Mouse (Mus musculus) kidney, adult 2 months (tissue): ENCODE measurements around the gene Slc6a1. TPM values are rescaled to one million over a fixed set of nuclear protein-coding genes. Genes with fewer than 3 reads are reported as not detected.

ENCODE experiments used
- DNase-seq: peaks from one replicate; pipeline ENCODE4 v3.0.0; 2021
- H3K27ac ChIP-seq: fragments of 200-500 bp; 2 replicates; pipeline ENCODE4 v1.5.1; 2012; ENCODE audit warnings: low read depth, low read length, control low read depth, inconsistent platforms; ENCODE audit not compliant: insufficient read depth
- H3K27me3 ChIP-seq: fragments of 200-500 bp; replicated peaks from 2 replicates; pipeline ENCODE4 v1.6.1; 2012; ENCODE audit warnings: mild to moderate bottlenecking, moderate library complexity, low read length, inconsistent platforms; ENCODE audit not compliant: control insufficient read depth, insufficient read depth
- H3K36me3 ChIP-seq: fragments of 200-500 bp; 2 replicates; pipeline ENCODE4 v1.6.1; 2012; ENCODE audit warnings: mild to moderate bottlenecking, moderate library complexity, low read length, inconsistent platforms; ENCODE audit not compliant: control insufficient read depth, insufficient read depth
- H3K4me1 ChIP-seq: fragments of 200-500 bp; 2 replicates; pipeline ENCODE4 v1.6.1; 2011; ENCODE audit warnings: low read length; ENCODE audit not compliant: control insufficient read depth, insufficient read depth
- H3K4me3 ChIP-seq: fragments of 200-500 bp; 2 replicates; pipeline ENCODE4 v1.5.1; 2011; ENCODE audit warnings: mild to moderate bottlenecking, low read depth, low read length, control low read depth; ENCODE audit not compliant: insufficient read depth
- CTCF ChIP-seq: fragments of 200-500 bp; conservative IDR thresholded peaks from 2 replicates; pipeline ENCODE4 v1.5.1; 2011; ENCODE audit warnings: low read depth, mild to moderate bottlenecking, control low read depth, low read length, moderate library complexity, mixed read lengths; ENCODE audit not compliant: insufficient read depth, insufficient read length
- POLR2A ChIP-seq: fragments of 200-500 bp; IDR thresholded peaks from one replicate; pipeline ENCODE4 v1.6.1; 2011; ENCODE audit warnings: low read depth, low read length, control low read depth
- WGBS: fragments of 180-500 bp; shearing (Covaris S2); methylation state at CpG from one replicate; pipeline ENCODE4 v1.1.7; 2018; 5-methylcytosine and 5-hydroxymethylcytosine counted together
- polyA plus RNA-seq: library from polyadenylated mRNA; depleted of rRNA; stranded (reverse); fragments of >200 nt; gene quantifications from 2 replicates; pipeline ENCODE4 v1.2.3, GENCODE M21; 2012

The Slc6a1 gene
- polyA plus RNA-seq, 1 experiment: 0.19 TPM

DNA sequence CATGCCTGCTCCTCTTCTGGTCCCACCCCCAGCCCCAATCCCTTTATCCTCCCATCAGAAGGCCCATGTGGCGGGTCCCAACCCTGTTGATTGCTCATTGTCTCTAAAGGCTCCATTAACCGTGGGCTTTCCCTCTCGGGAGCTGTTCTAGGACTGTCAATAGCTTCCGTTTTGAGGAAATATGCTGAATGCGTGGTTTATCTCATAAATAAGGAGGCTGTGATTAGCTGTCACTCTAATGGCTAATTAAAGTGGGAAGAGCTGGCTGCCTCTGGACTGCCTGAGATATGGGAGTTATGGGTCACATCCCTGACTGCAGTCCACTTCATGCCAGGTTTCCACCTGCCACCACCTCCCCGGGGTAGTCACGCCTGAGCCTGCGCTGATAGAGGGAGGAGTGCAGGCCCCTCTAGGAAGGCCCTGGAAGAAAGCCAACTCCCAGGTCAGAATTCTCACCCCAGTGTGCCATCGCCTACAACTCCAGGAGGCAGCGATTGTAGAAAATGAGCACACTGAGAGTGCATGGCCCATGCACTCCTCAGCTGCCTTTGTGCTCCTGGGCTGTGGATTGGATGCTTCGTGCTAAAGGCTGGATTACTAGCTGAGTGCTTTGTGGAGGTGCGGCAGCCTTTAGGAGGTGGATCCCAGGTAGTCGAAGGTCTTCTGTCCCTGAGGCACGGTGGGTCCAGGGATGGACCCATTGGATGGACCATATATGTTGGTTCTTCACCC is 8.3 kb upstream of the Slc6a1 start:
- Histone ChIP-seq H3K36me3 (no peaks in the 10 kb centered on the region), H3K4me3 (no peak overlapping the region), H3K4me1 (no peaks in the 10 kb centered on the region), H3K27ac (no peak overlapping the region), H3K27me3 (no peaks in the 10 kb centered on the region)
- DNase-seq: no peak
- TF ChIP-seq CTCF (no peak), POLR2A (no peak)
- WGBS: 40% methylated on average over 14 of the region's 14 CpGs

DNA sequence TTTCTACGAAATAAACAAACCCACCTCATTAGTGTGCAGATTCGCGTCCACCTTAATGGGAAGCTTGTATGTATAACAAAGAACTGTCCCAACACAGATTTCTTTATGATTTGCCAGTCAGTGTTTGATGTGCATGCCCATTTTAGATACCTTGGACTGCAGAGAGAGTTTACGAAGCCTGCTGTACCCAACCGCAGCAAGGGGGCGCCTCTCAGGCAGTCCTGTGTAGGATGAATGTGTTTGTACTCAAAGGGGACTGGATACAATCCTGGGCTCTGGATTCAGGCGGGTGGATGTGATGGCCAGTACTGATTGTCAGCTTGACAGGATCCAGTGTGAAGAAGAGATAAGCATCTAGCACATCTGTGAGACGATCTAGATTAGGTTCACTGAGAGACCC is 6.6 kb upstream of the Slc6a1 start:
- Histone ChIP-seq H3K27ac (no peak overlapping the region), H3K27me3 (no peaks in the 10 kb centered on the region), H3K4me3 (no peak overlapping the region), H3K4me1 (no peaks in the 10 kb centered on the region), H3K36me3 (no peaks in the 10 kb centered on the region)
- 62% methylated on average over 8 of the region's 8 CpGs for WGBS
- DNase-seq: no peak
- TF ChIP-seq CTCF (no peak), POLR2A (no peak)

DNA sequence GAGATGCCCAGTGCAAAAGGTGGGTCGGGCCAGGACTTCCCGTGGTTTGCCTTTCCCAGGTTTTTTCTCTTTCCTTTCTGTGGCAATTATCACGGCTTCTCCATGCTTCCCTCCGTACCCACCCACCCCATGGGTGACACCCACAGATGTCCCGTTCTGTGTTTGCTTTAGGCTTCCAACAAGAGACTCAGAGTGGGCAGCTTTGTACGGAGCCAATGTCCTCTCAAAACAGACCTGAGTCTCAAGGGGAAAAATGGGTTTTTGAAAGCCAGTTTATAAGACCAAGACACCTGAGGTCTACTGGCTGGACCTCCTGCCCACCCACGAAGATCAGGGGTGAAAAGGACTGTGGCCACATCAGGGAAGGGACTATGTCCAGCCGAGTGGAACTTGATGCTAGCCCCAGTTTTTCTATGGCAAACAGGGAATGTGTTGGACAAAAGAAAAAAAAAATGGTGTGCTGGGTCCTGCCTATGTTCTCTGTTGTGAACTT is 889 bp downstream of the Slc6a1 start:
- Histone ChIP-seq H3K27ac (no peak overlapping the region), H3K4me1 (no peaks in the 10 kb centered on the region), H3K36me3 (no peaks in the 10 kb centered on the region), H3K27me3 (no peaks in the 10 kb centered on the region), H3K4me3 (no peak overlapping the region)
- WGBS: 14% methylated on average over 8 of the region's 8 CpGs
- DNase-seq: no peak
- TF ChIP-seq POLR2A (no peak), CTCF (no peak)

DNA sequence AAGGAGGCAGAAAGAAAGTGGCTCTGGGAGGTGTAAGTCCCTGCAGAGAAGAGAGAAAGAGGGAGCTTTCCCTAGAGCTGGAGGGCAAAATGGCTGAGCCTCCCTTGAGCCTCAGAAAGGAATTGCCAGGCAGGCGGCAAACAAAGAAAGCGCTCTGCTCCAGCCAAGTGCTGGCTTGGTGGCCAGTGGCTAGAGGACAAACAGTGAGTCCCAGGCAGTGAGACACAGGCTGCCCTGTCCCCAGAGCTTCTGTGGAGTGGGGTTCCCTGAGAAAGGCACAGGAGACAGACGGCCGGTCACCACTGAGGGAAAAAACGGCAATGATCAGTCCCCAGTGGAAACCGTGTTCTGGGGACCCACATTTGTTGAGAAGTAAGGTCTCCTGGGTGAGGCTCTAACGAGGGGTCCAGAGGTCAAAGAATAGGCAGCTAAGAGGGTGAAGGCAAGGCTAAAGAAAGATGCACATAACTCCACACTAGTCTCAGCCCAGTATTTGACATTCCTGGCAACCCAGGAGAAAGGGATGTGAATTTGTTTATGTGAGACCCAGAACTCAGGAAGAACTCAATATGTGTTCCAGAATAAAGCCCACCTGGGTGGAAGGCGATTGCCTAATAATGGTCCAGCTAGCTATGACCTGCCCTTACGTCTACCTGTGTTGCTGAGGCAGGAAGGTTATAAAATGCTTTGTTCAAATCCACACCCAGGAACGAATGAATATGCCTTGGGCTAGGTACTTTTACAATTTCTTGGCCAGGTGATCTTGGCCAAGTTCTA is 1.7 kb downstream of the Slc6a1 start:
- no peaks in the 10 kb centered on the region for H3K4me1 ChIP-seq
- no peak overlapping the region for H3K4me3 ChIP-seq
- H3K27ac ChIP-seq: no peak overlapping the region
- no peak for DNase-seq
- 54% methylated on average over 10 of the region's 10 CpGs for WGBS
- H3K36me3 ChIP-seq: no peaks in the 10 kb centered on the region
- no peaks in the 10 kb centered on the region for H3K27me3 ChIP-seq
- TF ChIP-seq CTCF (no peak), POLR2A (no peak)

DNA sequence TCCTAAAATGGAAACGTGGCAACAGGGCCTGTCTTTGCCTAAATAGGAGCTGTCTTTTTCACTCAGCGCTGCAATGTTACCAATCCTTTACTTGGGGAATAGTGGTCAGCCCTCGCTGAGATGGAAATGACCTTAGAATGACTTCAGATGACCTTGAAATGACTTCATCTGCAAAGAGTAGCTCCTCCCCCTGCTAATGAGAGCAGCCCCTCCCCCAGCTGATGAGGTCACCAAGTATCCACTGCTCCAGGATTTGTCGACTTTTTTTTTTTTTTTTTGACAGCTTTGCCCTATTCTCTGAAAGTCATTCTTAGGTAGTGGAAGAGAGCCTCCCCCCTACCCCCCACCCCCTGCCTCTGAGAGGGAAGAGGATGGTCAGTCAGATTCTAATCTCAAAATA is 3.0 kb downstream of the Slc6a1 start:
- H3K4me3 ChIP-seq: no peak overlapping the region
- H3K4me1 ChIP-seq: no peaks in the 10 kb centered on the region
- no peak for DNase-seq
- no peaks in the 10 kb centered on the region for H3K27me3 ChIP-seq
- no peak for TF ChIP-seq POLR2A
- TF ChIP-seq CTCF: no peak
- H3K27ac ChIP-seq: no peak overlapping the region
- H3K36me3 ChIP-seq: no peaks in the 10 kb centered on the region
- 30% methylated on average over 4 of the region's 4 CpGs for WGBS

DNA sequence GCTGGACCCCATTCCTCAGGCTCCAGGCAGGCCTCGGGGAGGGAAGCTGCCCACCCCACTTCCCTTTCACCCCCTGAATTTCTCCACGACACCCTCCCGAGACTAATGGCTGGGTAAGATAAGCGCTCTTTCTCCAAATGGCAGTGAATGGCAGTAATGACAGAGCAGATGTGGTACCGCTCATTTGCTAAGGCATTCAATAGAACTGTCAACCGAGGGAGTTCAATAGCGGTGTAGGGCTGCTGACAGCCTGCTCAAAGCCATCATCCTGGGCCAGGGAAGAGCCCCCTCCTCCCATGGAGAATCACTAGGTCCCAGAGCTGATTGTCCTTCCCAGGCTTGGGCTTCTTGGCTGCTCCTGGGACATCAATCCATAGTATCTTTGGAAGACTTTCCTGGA is 6.7 kb downstream of the Slc6a1 start:
- WGBS: 23% methylated on average over 7 of the region's 7 CpGs
- TF ChIP-seq CTCF (no peak), POLR2A (no peak)
- H3K36me3 ChIP-seq: no peaks in the 10 kb centered on the region
- no peaks in the 10 kb centered on the region for H3K27me3 ChIP-seq
- H3K27ac ChIP-seq: no peak overlapping the region
- no peaks in the 10 kb centered on the region for H3K4me1 ChIP-seq
- H3K4me3 ChIP-seq: no peak overlapping the region
- DNase-seq: no peak

DNA sequence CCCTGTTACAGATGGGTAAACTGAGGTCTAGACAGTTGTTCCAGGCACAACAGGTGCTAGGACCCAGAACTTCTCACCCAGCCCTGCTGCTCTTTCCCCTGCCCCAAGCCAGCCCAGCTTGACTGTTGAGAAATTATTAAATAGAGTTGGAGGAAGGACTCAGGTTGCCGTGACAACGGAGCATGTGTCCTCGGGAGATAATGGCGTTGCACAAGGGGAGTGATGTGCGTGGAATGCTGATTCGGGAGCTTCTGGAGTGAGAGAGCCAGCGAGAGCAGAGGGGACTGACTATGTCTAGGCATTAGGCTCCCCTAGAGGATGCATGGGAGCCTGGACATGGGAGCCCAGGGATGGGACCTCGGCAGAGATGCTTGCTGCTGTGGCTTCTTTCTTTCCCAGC is 7.7 kb downstream of the Slc6a1 start:
- H3K27me3 ChIP-seq: no peaks in the 10 kb centered on the region
- H3K4me1 ChIP-seq: no peaks in the 10 kb centered on the region
- no peak overlapping the region for H3K4me3 ChIP-seq
- TF ChIP-seq CTCF: no peak
- no peak for TF ChIP-seq POLR2A
- H3K27ac ChIP-seq: no peak overlapping the region
- 57% methylated on average over 8 of the region's 8 CpGs for WGBS
- no peak for DNase-seq
- no peaks in the 10 kb centered on the region for H3K36me3 ChIP-seq
